Mouse (Mus musculus) cerebellum, adult (tissue): Measurements from ENCODE around the gene Kat6b.

ENCODE experiments used
- ATAC-seq: cut with Nextera tagmentation; 2 replicates; pipeline ENCODE4 v1.9.2; 2017; ENCODE audit warnings: mild to moderate bottlenecking, moderate library complexity, mixed read lengths; ENCODE audit not compliant: insufficient number of reproducible peaks, low FRiP score, low TSS enrichment

The Kat6b gene

DNA sequence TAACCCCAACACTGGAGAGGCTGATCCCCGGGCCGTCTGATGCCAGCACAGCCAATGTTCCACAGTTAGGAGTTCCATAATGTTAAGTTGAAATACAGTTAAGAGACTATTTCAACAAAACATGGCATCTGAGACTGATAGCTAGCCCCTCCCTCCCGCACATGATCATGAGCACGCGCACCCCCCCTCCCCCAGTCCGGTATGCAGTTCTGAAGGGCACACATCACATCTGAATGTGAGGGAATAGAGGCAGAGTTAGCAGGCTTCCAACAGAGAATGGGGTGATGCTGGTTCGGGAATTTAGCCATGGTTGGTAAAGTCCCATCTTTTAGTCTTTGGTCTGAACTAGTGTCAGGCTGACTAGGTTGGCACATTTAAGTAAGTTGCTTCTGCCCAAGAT is 70.4 kb downstream of the Kat6b start:
- ATAC-seq: no peak

DNA sequence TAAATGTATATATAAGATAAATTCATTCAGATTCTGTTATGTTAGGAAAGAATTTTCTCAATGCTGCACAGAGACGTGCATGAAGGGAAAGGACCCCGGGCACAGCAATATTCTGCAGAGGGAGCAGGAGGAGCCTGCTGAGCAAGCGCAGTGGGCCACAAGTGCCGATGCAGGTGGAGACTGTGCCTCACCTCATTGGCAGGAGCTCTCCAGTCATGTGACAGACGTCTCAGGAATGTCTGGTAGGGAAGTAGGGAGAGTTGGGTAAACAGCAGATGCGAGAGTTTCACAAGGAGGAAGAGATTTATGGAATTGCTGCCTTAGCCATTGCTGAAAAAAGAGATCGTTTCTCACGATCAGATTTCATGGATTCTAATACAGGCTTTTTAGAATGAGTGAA is 71.7 kb downstream of the Kat6b start:
- no peak for ATAC-seq

DNA sequence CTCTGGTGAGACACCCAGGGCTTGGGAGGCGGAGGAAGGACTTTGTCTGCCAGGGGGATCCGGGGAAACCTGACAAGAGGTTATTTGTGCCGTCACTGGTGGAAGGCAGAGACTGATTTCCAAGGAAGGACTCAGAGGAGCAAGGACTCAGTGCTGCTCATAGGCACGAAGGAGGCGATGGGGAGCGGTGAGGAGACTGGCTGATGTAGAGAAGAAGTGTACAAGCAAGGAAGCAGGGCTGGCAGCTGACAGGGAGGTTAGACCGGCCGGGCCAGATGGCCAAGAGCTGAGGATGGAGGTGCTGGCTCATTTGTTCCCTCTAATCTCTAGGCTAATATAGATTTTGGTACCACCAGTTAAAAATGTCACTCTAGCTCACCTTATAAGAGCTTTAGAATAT is 72.8 kb downstream of the Kat6b start:
- ATAC-seq: peak; percentile 86

- ATAC-seq: no peak
Measured at GRCm38 (mm10) chr14:21558440-21559131, 77.4 kb downstream of the Kat6b start.

DNA sequence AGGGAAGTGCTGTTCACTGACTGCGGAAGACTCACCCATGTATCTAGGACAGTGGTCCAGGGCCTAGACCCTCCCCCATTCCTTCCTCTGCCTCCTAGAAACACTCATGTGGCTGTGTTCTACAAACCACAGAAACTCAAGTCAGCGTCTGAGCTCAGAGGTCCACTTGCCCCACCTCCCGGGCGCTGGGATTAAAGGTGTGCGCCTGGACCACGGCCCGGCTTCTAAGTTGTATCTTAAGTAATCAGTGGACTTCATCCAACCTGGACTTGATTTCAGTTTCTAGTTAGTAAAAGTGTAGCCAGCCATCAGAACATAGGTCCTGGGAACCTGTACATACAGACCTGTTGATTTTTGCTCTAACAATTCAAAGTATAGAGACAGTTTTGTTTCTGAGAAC is 78.2 kb downstream of the Kat6b start:
- no peak for ATAC-seq

GRCm38 (mm10) chr14:21560481-21561209 is 79.4 kb downstream of the Kat6b start:
- ATAC-seq: no peak

- no peak for ATAC-seq
Measured at GRCm38 (mm10) chr14:21561396-21562065, 80.3 kb downstream of the Kat6b start.

DNA sequence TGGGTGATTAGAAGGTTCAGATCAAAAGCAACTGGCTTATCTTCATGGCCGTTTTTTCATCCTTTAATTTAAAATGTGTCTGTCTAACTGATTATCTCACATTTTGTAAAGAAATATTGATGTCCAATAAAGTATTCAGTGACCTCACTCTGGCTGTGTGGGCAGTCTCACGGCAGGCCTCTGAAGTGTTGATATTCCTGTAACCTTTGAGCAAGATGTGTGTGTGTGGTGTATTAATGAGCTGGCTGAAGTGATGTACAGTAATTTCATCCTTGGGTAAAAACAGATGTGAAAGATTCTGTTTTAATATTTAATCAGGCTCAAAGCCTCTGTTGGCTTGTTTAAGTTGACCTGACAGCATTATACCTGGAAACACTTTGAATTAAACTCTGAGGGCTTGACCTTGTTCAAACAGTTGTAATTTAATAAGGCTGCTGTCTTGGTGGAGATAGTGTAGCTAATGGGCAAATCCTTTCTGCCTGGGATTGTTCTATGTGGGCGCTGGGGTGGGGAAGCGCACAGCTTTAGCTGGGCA is 82.4 kb downstream of the Kat6b start:
- no peak for ATAC-seq

- ATAC-seq: no peak
Measured at GRCm38 (mm10) chr14:21565541-21566353, 84.5 kb downstream of the Kat6b start.

DNA sequence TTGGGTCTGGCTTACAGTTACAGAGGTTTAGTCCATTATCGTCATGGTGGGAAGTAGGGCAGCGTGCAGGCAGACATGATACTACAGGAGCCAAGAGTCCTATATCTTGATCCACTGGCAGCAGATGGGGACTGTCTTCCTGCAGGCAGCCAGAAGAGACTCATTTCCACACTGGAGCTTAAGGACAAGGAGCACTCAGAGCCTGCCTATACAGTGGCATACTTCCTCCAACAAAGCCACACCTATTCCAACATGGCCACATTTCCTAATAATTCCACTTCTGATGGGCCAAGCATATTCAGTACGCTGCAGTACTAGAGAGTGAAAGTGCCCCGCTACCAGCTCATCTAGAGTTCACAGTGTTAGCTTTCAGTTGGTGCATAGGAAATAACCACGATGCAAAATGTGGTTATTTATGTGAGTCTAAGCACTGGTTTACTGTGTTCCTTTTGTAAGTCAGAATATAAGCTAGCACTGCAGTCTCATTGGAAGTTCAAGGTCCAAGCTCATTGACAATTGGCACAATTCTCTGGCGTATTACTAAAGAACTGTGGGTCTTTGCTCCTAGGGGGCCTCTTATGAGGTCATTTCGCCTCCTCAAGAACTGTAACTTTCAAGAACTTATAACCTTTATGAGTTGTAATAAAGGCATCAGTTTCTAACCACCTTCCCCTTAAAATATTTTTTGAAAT is 86.2 kb downstream of the Kat6b start:
- no peak for ATAC-seq

GRCm38 (mm10) chr14:21568821-21569220 is 87.6 kb downstream of the Kat6b start:
- ATAC-seq: no peak

DNA sequence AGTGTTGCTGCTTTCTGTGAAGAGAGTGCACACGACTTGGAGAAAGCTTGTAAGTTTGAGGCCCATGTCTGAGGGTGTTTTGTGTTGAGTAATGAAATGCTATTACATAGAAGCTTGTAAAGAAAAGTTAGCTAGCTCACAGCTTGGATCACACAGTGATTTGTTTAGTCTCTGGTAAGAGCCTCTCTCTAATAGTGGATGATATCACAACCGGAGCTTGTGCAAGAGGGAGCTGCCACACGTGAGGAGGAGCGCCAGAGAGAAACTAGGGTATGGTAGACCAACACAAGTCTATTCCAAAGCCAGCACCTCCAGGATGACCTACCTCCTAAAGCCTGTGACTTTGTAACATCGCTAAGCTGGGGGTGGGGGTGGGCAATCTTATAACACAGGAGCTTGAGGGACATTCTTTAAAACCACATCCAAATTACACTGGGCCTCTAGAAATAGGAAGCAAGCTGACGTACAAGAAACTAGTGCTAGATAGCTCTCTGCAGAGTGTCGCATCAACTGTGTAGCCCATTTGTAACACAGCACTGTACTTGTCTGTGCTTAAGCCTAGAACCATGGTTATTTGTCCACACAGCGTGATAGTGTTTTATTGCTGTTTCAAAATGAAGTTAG is 93.6 kb downstream of the Kat6b start:
- ATAC-seq: no peak

DNA sequence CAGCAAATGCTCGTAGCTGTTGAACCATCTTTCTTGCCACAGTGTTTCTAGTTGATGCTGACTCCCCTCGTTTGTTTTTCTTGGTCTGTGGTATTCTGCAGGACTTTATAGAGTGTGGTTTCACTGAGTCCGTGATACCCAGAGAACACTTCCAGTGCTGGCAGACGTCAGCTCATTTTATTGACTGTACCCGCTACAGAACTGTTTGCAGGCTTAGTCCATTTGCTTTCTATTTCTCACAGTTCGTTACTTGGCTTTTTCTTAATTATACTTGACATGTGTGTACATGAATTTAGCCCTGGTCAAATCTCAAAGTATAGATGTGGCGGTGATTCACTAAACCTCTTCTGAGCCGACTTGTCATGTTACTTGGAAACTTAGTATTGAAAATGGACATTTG is 95.6 kb downstream of the Kat6b start:
- ATAC-seq: no peak

- no peak for ATAC-seq
Measured at GRCm38 (mm10) chr14:21581198-21581597, 100.0 kb downstream of the Kat6b start.

- ATAC-seq: no peak
Measured at GRCm38 (mm10) chr14:21582301-21582700, 101.1 kb downstream of the Kat6b start.

- ATAC-seq: no peak
Measured at GRCm38 (mm10) chr14:21583051-21583450, 101.8 kb downstream of the Kat6b start.

GRCm38 (mm10) chr14:21583868-21584267 is 102.6 kb downstream of the Kat6b start:
- ATAC-seq: no peak

GRCm38 (mm10) chr14:21584468-21585135 is 103.4 kb downstream of the Kat6b start:
- ATAC-seq: no peak
